Comparison of ENCODE assay signal across 7 mouse cellular contexts in the genomic region with DNA sequence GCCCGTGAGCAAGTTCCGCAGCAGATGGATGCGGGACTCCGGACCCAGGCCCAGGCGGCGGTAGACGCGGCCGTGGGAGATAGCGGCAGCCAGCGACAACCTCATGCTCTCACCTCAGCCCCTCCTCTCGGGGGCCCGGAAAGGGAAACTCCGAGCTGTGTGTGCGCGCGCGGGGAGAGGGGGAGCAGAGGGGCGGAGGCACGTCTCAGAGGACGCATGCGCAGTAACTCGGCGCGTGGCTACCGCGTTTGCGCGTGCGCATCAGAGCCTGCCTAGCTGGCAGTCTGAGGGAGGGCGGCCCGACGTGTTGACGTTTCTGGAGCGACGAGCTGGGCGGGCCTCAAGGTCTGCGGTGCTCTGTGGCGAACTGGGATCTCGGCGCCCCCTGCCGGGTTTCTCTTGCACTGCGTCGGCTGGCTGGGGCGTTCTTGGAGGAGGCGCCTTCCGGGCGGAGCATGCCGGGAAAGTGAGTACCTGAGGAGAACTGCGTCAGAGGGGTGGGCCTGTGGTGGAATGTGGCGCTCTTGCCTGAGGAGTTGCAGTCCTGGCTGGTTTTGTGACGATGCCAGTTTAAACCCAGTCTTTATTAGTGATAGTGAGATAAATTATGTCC. TPM values are rescaled to one million over a fixed set of nuclear protein-coding genes. Genes with fewer than 3 reads are reported as not detected.
A peak's percentile ranks its signal among the peaks of the same experiment; 100 is the strongest.
DNase-seq lines count a peak whose midpoint lies in the region; ATAC-seq lines count a peak whose summit lies in the region.

A gene (minus strand): TSS at position 223 of the 613 bp plus-strand sequence.

- intact Hi-C loops in gastrocnemius, postnatal 36 days (cut with DNase I) = loop anchor here (2.0 to 10.0 kb wide), 3 partner anchors 74 to 409 kb away; a partner anchor contains a TSS
- intact Hi-C loops in left cerebral cortex, postnatal 25 days (cut with DNase I) = loop anchor here (1.0 to 5.0 kb wide), 7 partner anchors 58 to 329 kb away; a partner anchor contains a TSS

- peak; percentile 100 for DNase-seq in adrenal gland, adult 2 months
- peak; percentile 99 for DNase-seq in embryo, embryonic 11.5 days (ENCODE audit: low read depth, low spot score)
- peak; percentile 100 for DNase-seq in gastrocnemius, postnatal 36 days
- DNase-seq in left cerebral cortex, postnatal 25 days (ENCODE audit: low spot score in 2 of 2) = peak; percentile 100
- DNase-seq in midbrain, embryonic 10.5 days (ENCODE audit: low spot score) = peak; percentile 100
- peak; percentile 99 for DNase-seq in right cerebral cortex, postnatal 4 days

- peak; percentile 98 for ATAC-seq in intestine, embryonic 15.5 days

- H3K4me1 ChIP-seq in intestine, embryonic 15.5 days (replicated peaks) = peaks cover 8% of the 10 kb centered on the region; the same call in 1 of the 2 replicates
- H3K4me1 ChIP-seq in midbrain, embryonic 10.5 days = peaks cover 12% of the 10 kb centered on the region

- H3K27me3 ChIP-seq in intestine, embryonic 15.5 days (replicated peaks) = no peaks in the 10 kb centered on the region
- no peaks in the 10 kb centered on the region for H3K27me3 ChIP-seq in midbrain, embryonic 10.5 days (ENCODE audit: low read depth, poor library complexity, severe bottlenecking)

- peak within 1 kb of the TSS; percentile 83 for H3K4me3 ChIP-seq in intestine, embryonic 15.5 days (replicated peaks)
- H3K4me3 ChIP-seq in midbrain, embryonic 10.5 days = peak within 1 kb of the TSS; percentile 83

- H3K9me3 ChIP-seq in intestine, embryonic 15.5 days = no peaks in the 10 kb centered on the region
- no peaks in the 10 kb centered on the region for H3K9me3 ChIP-seq in midbrain, embryonic 10.5 days (replicated peaks)

- WGBS in intestine, embryonic 15.5 days = under 1% methylated on average over 51 of the region's 52 CpGs
- under 1% methylated on average over 52 of the region's 52 CpGs for WGBS in midbrain, embryonic 10.5 days

- peaks cover 8% of the 10 kb centered on the region; the same call in 1 of the 2 replicates for H3K36me3 ChIP-seq in intestine, embryonic 15.5 days
- peaks cover 28% of the 10 kb centered on the region for H3K36me3 ChIP-seq in midbrain, embryonic 10.5 days

- peak within 1 kb of the TSS; percentile 54 for H3K4me2 ChIP-seq in intestine, embryonic 15.5 days (replicated peaks)

- peak within 1 kb of the TSS; percentile 85 for H3K27ac ChIP-seq in intestine, embryonic 15.5 days
- H3K27ac ChIP-seq in midbrain, embryonic 10.5 days (replicated peaks) = peak within 1 kb of the TSS; percentile 95

- peak within 1 kb of the TSS; percentile 96 for H3K9ac ChIP-seq in intestine, embryonic 15.5 days

RNA-seq across cellular contexts. Expression of the gene that starts here (rescaled TPM):
- total RNA-seq in adrenal gland, adult 2 months (2021) = 100 to 1,000 TPM; 176 to 221 TPM
- 252 and 278 TPM in 2 replicates for polyA plus RNA-seq in adrenal gland, adult 2 months (2012; rRNA removed)
- 100 to 1,000 TPM in 1 of 2 experiments, 10 to 100 TPM in 1; 93.2 to 109 TPM for total RNA-seq in gastrocnemius, postnatal 36 days (2021)
- 372 and 398 TPM in 2 replicates for polyA plus RNA-seq in intestine, embryonic 15.5 days (2015; fragmentation: Nextera tagmentation; extraction: Ambion mirVana)
- total RNA-seq in left cerebral cortex, postnatal 25 days (2021) = 100 to 1,000 TPM in 1 of 2 experiments, 10 to 100 TPM in 1; 98.3 to 105 TPM
- 293 and 320 TPM in 2 replicates for polyA plus RNA-seq in midbrain, embryonic 10.5 days (2016; fragmentation: Nextera tagmentation; extraction: Ambion mirVana)

Comparison
In these comparisons a context has a peak if more than half of its experiments do, and no peak if none do; other contexts are left out.
1. Peak in every context shown above with its lines: DNase-seq, ATAC-seq, H3K4me3 ChIP-seq and H3K27ac ChIP-seq.